Mouse (Mus musculus) heart, postnatal 14 days (tissue): ENCODE data around the gene Naa10. TPM values are rescaled to one million over a fixed set of nuclear protein-coding genes. Genes with fewer than 3 reads are reported as not detected.

Experiments
- DNase-seq, 2 experiments: peaks; one replicate each; pipeline ENCODE4 v3.0.0; 2021 to 2022
- intact Hi-C: fragments of 180-260 bp; cut with DNase I; formaldehyde crosslinking; loops from one replicate; pipeline ENCODE4 v1.15.1; 2025
- total RNA-seq, 2 experiments: library from RNA; stranded (reverse); gene quantifications; 2 replicates each; pipeline ENCODE4 v1.2.3; 2021

Naa10 gene
- total RNA-seq, 2 experiments from 2014 or later = 54.3 to 59.5 TPM

DNA sequence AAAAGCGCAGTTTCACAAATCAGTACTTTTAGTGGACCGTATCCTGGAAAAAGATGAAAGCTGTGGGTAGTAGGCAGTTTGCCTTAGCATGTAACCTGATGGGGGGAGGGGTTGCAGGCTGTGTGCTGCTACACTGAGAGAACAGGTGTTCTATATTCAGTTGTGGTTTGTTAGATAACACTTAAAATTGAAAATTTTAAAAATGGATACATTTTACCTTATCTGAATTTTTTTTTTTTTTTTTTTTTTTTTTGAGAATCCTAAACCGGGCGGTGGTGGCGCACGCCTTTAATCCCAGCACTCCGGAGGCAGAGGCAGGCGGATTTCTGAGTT is 772 bp upstream of the Naa10 start:
- DNase-seq = no peak
- intact Hi-C loops = loop anchor here (10.0 kb wide), 1 partner anchor 248 kb away; the partner anchor contains the start of gene Slc6a8

DNA sequence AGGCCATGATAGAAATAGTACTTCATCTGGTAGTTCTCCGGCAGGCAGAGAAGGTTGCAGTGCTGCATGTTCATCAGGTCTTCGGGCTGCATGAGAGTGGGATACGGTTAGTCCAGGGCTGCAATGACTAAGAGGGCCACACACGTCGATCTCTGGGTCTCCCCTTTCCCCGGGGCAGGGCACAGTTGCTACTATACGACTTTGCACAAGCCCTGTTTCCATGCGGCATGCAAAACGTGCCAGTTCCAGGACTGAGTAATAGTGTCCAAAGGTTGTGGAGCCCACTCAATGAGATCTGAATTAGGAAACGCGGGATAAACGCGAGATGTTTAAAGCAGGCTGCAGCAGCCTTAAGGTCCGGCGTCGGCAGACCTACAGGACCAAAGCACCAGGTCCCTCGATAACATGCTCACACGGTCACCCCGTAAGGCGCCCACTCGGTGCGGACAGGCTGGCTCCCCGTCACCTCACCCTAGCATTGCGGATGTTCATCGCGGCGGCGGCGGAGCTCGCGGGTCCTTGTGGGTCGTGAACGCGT is 390 bp downstream of the Naa10 start:
- intact Hi-C loops = loop anchor here (10.0 kb wide), 1 partner anchor 247 kb away; the partner anchor contains the start of gene Slc6a8
- peak in 1 of 2 experiments; percentile 7 for DNase-seq

DNA sequence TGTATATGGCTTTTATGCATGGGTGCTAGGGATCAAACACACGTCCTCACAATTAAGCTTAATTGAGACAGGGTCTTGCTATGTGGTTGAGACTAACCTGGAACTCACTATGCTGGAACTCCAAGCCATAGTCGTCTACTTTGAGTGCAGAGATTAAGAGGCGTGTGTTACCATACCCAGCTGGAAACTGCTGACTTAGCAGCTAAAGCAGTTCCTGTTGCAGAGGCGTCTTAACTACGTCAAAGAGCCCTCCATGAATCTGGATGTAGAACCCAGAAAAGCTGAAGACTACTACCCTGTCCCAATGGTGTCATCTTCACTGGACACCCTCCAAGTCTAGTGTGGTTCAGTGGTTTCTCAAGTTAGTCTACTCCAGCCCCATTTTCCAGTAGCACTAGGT is 3.1 kb downstream of the Naa10 start:
- DNase-seq = no peak
- intact Hi-C loops = no loop called here

DNA sequence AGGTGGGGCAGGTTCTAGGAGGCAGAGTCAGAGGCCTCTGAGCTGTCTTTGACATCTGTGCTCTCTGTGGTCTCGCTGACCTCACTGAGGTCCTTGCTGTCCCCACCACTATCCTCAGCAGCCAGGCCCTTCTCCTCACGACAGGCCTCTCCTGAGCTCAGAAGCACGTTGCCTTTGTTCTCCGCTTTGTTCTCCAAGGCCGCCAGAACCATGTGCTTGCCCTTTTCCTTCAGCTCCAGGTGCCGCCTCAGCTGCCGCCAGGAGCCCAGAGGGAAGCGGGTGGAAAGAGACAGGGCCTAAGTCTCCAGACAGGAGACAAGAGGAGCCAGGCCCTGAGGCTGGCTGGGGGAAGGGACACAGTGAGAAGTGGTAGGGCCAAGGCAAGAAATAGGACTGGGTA is 4.8 kb downstream of the Naa10 start:
- intact Hi-C loops = no loop called here
- DNase-seq = no peak

DNA sequence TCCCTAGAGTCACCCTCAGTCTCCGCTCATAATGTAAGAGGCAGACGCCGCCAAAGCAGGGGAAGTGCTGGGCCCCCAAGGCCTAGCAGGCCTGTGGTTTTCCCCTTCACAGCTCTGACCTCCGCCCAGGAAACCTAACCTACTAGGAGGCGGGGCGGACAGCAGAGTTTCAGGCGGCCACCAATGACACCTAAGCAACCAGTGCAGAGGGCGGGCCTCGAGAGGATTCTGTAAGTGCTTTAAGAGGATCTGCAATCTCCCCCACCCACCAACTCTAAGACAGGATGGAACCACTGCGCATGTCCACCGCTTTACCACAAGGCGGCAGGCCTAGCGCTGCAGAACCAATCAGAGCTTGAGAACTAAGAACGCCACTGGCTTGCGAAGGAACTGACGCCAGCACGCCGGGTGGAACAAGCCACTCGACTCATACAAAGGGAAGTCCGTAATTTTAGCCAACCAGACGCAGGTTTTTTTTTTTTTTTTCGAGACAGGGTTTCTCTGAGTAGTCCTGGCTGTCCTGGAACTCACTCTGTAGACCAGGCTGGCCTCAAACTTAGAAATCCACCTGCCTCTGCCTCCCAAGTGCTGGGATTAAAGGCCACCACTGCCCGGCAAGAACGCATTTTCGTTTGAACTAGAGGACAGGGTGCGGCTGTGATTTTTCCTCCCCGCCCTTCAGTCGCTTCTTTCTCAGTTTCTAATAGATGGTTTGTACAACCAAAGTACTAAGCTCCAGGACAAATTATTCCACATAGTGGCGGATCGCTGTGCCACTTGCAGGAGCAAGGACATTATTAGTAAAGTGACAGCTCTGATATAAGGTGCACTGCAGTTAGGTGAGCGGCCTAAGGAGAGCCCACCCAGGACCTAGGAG is 6.7 kb downstream of the Naa10 start:
- peak; percentile 81 to 87 for DNase-seq
- intact Hi-C loops = no loop called here

DNA sequence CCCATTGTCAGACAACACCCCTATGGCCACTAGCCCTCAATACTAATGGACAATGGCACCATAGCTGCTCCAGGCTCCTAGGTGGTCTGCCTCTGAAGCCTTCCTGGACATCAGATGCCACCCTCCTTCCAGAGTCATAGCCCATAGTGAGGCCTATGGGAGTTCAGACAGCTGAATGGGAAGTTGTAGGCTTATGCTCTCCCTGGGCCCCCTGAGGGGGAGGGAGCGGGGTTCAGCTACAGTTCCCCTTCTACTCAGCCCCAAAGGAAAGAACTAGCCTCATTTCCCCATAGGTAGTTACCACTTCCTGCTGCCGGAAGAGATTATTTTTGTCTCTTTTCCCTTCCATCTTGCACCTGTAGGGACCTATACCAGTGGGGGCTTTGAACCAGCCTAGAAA is 10.2 kb downstream of the Naa10 start:
- intact Hi-C loops = no loop called here
- DNase-seq = no peak

DNA sequence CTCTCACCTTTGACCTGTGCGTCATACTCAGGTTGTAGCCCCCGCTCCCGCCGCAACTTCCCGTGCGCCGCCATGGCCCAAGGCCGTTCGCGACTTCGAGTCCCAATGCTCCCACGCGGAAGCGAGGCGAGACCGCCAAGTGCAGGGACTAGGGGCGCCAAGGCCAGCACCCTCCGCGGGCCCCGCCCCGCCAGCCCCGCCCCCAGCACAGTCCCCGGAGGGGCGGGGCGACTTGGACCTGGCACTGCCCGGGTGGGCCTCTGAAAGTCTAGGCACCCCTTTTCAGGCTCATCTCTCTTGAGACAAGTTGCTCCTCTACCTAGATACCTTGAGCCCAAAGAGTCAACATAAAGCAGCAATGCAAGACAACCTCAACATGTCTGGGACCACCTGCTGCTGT is 10.6 kb downstream of the Naa10 start:
- intact Hi-C loops = no loop called here
- peak; percentile 7 to 16 for DNase-seq

DNA sequence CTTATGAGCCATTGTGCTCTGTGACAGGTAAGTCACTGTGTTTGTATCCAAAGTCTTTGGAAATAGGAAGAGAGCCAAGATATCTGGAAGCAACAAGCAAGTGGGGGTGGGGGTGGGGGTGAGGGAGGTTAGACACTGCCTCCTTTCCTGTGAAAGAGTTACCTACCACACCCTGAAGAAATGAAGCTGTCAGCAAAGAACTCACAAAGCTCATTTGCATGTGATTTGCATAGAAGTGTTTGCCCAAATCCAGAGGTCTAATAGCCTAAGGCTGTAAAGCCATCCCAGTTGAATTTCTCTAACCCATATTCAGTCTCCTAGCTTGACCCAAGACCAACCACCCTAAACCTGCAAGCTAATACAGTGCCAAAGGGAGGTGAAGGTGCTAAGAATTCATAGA is 11.3 kb downstream of the Naa10 start:
- no peak for DNase-seq
- intact Hi-C loops = no loop called here

DNA sequence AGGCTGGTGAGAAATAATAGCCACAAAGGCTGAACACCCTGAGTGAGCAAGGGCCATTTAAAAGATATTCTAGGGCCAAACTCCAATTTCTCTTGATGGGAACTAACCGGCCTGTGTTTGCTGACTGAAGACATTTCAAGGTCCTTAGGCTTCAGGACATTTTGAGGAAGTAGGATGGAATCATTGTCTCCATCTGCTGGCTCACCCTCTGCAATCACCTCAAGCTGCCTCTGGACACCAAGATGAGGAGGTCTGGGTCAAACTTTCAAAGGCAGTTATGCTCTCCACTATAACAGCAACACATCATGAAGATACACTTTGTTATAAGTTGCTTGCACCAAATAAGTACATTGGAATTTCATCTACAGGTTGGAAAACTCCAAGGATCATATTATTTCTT is 11.7 kb downstream of the Naa10 start:
- intact Hi-C loops = no loop called here
- no peak for DNase-seq

DNA sequence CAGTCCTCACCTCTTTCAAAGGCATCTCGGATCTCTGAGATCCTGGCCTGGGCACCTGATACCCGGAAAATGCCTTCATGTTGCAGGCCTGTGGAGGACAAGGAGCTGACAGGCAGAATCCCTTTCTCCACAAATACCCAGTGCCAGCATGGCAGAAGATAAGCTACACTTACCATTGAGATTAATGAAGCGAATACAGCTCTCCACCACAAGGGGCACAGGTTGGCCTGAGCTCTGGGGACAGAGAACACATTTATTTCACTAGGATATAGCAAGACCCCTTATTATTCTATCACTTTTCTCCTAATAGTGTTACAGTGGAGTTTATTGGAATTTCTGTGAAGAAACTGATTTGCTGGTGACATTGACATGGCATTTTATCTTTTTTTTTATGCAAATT is 23.8 kb downstream of the Naa10 start:
- no peak for DNase-seq
- intact Hi-C loops = no loop called here

DNA sequence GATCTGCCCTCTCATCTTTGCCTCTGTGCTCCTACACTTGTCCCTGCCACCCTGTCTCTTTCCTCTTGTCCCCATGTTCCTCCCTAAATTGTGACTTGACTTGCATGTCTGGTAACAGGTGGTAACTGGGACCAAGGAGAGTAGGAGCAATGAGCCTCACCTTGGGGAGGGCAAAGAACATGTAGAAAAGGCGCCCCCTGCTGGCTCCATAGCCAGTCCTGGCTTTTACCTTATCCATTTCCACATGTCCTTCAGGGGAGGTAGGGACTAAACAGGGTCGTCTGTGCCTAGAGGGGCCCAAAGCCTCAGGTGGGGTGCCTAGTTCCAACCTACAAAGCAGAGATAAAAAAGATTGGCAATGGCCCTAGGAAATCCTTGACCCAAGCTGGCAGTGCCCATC is 26.0 kb downstream of the Naa10 start, which contains the start of gene L1cam:
TSS of gene L1cam (minus strand) at position 387 of the 400 bp plus-strand sequence.
- peak; percentile 39 to 48 for DNase-seq
- intact Hi-C loops = loop anchor here (2.0 kb wide), 1 partner anchor 97 kb away; no protein-coding TSS in a partner anchor

DNA sequence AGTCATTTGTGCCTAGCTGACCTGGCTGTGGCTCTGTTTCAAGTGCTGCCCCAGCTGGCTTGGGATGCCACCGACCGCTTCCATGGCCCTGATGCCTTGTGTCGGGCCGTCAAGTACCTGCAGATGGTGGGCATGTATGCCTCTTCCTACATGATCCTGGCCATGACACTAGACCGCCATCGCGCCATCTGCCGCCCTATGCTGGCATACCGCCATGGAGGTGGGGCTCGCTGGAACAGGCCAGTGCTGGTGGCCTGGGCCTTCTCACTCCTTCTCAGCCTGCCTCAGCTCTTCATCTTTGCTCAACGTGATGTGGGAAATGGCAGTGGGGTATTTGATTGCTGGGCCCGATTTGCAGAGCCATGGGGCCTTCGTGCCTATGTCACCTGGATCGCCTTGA is 28.9 kb downstream of the Naa10 start:
- intact Hi-C loops = no loop called here
- no peak for DNase-seq

DNA sequence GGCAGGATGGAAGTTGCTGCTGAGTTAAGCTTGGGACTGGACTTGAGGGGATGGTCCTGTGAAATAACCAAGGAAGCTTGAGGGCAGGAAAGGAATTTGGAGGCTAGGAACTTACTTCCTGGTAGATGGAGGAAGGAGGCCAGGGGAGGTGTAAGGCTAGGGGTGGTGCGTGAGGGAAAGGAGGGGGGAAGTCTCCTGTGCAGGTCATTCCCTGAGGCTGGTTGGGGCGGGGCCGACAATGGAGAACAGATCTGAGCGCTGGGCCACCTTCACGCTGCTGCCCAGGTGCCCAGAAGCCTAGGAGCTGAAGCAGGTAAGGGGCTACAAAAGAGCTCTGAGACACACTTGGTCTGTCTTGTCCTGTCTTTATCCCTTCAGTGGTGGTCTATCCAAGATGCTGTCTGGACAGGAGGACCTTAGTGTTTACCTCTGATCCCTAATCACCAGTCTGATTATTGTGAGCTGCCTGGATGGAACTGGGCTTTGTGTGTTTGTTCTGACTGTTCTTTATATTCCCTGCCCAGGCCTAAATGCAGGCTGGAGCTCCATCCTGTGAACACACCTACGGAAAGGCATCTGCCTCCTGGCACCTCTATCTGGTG is 30.1 kb downstream of the Naa10 start, which contains the start of gene Avpr2:
TSS of gene Avpr2 (plus strand) at position 552 of the 602 bp plus-strand sequence.
- intact Hi-C loops = no loop called here
- no peak for DNase-seq

DNA sequence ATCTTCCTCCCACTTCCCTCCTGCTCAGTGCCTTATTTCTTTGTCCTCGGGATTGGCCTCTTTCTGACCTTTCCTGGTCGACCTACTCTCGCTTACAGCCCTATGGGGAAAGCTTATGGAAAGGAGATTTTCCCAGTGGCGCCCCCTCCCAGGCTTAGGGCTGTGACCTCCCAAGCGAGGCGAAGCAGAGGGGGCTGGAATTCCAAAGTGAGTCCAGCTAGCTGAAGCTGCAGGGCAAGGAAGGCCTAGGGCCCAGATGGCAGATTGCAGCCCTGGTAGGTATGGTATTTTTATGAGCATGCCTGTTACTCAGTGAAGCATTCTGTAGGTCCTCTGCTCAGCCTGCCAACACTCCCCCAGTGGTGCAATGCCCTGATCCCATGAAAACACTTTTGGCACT is 40.3 kb downstream of the Naa10 start:
- DNase-seq = no peak
- intact Hi-C loops = no loop called here

DNA sequence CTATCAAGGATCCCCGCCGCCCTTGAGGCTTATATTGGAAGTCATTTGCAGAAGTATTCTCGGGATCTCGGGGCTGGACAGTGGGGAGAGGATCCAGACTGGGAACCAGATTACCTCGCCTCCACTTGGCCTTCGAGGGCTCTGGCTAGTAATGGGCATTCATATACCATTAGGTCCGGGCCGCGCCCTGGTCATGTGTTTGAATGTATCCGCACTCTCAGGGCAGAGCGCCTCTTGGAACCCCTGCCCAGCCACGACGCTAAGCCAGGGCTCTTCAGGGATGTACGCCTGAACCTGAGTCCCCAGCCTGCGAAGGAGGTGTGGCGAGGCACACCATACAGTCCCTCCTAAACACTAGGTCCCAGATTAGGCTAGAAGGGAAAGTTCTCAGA is 40.7 kb downstream of the Naa10 start:
- intact Hi-C loops = no loop called here
- no peak for DNase-seq

DNA sequence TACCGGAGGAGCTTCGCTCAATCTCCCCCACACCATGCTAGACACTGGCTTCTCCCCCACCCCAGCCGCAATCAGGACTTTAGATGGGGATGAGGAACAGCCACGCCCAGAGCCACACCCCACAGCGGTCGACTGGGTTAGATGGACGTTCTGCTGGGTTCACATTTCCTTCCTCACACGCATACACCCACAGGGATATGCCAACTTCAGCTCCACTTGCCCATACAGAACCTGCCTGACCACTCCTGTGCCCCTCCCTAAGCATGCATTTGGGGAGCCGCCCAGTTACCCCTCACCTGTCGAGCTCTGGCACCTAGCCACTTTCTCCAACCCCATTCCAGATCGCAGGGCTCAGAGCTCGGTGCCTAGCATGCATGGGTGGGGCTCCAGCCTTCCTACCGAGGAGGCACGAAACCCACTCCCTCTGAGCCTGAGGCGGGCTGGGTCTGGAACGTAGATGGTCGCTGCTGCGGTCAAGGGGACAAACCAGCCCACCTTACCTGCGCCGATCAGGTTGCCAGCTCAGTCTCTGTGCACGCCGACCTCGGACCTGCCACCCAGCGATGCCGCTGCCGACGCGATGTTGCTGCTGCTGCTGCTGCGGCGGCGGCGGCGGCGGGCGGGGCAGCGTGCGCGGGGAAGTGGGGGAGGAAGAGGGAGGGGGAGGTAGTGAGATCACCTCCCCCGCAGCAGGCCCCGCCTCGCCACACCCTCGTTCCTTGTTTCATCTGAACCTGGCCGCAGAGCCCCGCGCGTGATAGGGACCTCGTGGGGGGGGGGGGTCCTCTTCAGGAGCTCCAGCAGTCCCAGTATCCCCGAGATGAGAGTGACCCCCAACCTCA is 41.3 kb downstream of the Naa10 start:
- DNase-seq = peak; percentile 8 to 14
- intact Hi-C loops = no loop called here

DNA sequence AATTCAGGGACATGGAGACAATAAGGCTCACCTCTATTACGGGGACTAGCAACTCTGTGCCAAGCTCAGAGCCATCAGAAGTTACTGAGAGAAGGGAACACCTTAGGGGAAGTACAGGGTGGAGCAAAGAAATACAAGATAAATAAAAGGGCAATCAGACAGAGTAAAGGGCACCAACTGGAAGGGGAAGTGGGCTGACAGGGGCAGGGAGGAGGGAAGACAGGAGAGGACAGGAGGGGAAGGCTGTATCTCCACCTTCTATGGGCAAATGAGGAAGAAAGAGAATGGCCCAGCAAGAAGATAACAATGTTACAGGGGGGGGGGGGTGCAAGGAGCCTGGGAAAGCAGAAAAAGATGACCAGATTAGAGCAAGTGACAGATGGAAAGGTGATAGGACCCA is 44.7 kb downstream of the Naa10 start:
- DNase-seq = no peak
- intact Hi-C loops = no loop called here

DNA sequence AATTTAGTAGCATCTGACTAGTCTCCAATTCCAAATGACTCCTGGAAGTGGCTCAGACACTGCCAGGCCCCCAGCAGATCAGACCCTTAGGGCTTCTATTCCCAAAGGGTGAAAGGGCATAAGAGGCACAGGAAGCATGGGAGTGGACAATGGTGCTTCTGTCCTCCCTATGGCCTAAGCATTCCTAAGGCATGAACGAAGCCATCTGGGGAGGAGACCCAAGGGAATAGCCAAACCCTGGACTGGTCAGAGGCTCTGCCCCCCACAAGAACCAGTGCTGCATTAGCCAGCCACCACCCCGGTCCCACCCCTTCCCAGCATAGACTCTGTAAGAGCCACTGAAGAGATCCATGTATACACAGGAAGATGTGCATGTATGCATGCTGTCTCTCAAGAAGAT is 45.9 kb downstream of the Naa10 start:
- no peak for DNase-seq
- intact Hi-C loops = no loop called here

DNA sequence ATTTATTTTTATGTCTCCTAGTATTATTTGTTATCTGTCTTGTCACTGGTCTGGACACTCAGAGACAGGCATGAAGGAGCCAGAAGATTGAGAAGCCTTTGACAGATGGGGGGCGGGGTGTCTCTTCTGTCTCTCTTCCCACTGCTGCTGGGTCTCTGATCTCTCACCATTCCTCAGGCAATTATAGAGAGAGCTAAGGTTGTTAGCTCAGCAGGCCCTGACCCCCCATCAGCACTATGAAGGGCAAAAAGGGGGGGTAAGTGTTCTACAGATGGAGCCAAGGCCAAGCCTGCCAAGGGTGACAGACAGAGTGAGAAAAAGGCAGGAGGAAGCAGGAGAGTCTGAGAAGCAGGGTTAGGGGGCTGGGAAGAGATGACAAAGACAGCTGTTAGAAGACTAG is 49.8 kb downstream of the Naa10 start:
- no peak for DNase-seq
- intact Hi-C loops = no loop called here

DNA sequence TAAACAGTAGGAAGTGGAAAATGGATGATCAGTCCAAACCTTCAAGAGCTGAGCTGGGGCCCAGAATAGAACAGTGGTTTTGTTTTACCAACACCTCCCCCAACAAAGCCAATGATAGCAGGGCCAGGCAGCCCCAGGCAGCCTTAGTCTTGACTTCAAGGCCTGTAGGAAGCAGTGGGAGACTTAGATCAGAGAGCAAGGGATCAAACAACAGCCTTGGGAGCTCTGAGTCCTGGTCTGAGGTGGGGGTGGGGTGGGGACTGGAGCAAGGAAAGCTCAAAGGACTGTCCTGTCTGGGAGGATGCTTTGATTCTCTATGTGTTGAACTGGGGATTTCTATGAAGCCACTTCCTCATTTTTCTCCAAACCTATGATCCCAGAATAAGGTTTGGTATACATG is 50.3 kb downstream of the Naa10 start:
- intact Hi-C loops = no loop called here
- no peak for DNase-seq

DNA sequence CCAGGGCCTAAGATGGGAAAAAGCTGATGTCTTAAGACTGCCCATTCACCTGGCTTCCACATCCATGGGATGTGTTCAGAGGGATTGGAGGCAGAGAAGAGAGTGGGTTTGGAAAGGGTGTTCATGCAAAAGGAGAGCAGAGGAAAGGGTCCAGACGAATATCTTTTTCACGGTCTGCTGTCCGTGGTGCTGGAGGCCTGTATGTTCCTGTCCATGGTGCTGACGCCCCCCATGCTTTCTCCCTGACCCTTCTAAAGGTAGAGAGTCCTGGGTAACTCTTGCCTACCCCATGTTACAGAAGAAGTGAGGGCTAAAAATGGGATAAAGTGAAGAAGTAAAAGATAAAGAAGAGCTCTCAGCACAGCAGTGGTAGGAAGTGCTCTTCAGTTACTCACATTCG is 52.4 kb downstream of the Naa10 start:
- intact Hi-C loops = no loop called here
- peak; percentile 37 to 38 for DNase-seq
